Mouse (Mus musculus): Measurements from ENCODE around the gene Rpap3. TPM values are rescaled to one million over a fixed set of nuclear protein-coding genes. Genes with fewer than 3 reads are reported as not detected.
A peak's percentile ranks its signal among the peaks of the same experiment; 100 is the strongest.

Rpap3 gene
- total RNA-seq, 2 experiments from 2014 or later: 25.6 to 26.9 TPM

DNA sequence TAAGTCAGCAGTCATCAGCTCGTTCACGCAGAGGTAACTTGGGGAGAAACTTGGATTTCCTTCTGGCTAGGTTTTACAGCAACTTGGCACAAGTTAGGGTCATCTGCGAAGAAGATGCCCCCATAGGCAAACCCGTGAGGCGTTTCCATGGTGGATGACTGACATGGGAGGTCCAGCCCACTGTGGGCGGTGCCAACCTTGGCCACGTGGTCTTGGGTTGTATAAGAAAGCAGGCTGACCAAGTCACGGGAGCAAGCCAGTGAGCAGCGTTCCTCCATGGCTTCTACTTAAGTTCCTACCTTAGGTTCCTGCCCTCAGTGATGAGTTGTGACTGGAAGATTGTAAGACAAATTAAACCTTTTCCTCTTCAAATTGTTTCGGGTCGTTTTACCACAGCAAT, 26.4 kb upstream of the Rpap3 start:
- no peak for DNase-seq (ENCODE audit: low spot score in 2 of 2)

GRCm38 (mm10) chr15:97731111-97731510, 25.5 kb upstream of the Rpap3 start, which contains the start of gene Endou:
Endou (minus strand) TSS chr15:97731339.
- no peak for DNase-seq (ENCODE audit: low spot score in 2 of 2)

- DNase-seq (ENCODE audit: low spot score in 2 of 2): no peak
These were observed 24.7 kb upstream of the Rpap3 start for GRCm38 (mm10) chr15:97730365-97730764.

GRCm38 (mm10) chr15:97728804-97729203, 23.2 kb upstream of the Rpap3 start:
- DNase-seq (ENCODE audit: low spot score in 2 of 2): no peak

DNA sequence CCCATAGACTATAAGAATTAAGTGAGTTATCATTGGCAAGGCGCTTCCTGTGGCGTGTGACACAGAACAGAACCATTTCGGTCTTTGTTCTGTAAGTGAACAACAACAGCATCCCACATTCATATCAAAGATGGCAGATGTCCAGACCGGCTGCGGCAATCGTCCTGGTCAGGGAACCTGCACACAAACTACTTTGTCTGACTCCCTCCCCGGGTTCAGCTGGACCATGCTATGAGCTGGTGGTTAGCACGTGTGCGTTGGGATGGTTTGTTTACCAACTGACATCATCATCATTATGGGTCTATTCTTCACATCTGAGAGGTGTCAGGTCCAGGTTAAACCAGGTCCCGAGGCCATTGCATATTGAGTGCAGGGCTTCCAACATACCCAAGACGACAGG, 22.8 kb upstream of the Rpap3 start:
- DNase-seq (ENCODE audit: low spot score in 2 of 2): no peak

- no peak for DNase-seq (ENCODE audit: low spot score in 2 of 2)
These were observed 21.9 kb upstream of the Rpap3 start for GRCm38 (mm10) chr15:97727520-97727919.

GRCm38 (mm10) chr15:97727048-97727447, 21.4 kb upstream of the Rpap3 start:
- no peak for DNase-seq (ENCODE audit: low spot score in 2 of 2)

DNA sequence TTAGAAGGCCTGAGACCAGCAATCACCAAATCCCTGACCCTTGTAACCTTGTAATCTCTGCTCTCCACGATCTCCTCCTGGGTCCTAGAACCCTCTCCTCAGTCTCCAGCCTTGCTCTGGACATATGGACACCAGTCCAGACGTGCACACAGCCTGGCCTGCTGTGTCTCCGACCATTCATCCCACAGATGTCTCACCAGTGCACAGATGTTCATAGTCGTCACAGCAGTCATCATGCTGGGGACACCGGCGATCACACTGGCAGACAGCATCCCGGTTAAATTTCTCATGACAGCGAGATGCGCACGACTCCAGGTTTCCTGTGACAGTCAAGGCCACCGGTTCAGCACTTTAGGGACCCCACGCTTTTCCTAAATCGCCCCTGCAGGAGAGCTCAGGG, 20.7 kb upstream of the Rpap3 start:
- no peak for DNase-seq (ENCODE audit: low spot score in 2 of 2)

- DNase-seq (ENCODE audit: low spot score in 2 of 2): no peak
These were observed 19.7 kb upstream of the Rpap3 start for GRCm38 (mm10) chr15:97725198-97725785.

DNA sequence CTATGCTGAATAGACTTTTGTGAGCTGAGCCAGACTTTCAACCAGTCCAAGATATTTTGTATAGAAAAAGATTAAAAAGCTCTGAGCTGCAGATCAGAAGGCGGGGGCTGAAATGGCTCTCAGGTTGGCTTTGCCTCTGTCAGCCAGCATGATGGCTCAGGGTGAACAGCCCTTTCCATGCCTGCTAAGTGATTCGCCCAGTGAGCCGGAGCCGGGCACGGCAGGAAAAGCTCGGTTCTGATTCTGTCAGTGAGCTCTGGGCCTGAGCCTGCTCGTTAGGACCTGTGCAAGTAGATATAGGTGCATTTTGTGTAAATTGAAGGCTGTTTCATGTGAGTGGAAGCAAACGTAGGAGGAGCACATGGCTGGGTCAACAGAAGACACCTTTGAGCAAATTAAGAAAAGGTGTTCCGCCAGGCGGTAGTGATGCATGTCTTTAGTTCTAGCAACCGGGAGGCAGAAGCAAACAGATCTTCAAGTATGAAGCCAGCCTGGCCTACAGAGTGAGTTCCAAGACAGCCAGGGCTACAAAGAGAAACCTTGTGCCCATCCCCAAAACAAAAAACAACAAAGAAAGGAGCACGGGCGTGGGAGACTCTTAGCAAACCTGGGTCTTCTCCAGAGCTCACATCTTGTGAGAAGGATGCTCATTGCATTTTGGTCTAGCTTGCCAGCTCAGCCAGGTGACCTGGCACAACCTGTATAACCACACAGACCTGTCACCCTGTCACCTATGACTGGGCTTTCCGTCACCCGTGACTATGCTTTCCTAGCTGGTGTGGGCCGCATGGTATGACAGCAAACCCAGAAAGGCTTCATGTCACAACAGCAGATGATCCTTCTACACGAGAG, 18.9 kb upstream of the Rpap3 start:
- DNase-seq (ENCODE audit: low spot score in 2 of 2): no peak

DNA sequence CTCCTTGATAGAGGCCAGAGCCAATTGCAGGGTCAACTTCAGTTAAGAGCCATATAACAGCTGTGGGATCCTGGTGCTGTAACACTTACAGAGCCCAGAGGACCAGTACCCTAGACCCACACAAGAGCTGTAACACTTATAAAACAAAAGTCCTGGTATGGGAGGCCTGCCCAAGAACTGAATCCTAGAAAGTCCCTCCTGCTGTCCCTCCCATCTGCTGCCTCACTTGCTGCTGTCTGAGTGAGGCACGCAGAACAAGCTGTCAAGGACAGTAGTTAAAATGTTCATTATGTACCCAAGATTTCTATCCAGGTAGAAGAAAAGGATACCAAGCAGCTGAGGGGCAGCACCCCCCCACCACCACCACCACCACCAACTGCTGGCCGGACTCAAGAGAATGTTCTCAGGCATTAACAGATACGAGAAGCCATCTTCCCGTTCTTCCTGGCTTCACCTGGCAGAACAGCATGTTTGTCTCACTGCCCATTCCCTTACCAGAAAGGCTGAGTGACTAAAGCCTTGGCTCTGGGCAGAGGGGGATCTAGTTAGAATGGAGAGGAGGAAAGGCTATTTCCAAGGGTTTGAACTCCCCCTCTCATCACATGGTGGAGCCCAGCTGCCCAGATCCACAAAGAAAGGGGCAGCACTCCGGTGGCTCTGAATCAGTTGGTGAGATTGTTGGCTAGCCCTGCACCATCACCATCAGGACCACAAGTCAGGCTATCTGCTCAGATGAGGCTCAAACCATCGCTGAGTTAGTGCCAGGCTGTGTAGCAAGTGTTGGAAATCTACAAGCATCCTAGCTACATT, 18.1 kb upstream of the Rpap3 start:
- no peak for DNase-seq (ENCODE audit: low spot score in 2 of 2)

GRCm38 (mm10) chr15:97721008-97721701, 15.5 kb upstream of the Rpap3 start:
- DNase-seq (ENCODE audit: low spot score in 2 of 2): no peak

DNA sequence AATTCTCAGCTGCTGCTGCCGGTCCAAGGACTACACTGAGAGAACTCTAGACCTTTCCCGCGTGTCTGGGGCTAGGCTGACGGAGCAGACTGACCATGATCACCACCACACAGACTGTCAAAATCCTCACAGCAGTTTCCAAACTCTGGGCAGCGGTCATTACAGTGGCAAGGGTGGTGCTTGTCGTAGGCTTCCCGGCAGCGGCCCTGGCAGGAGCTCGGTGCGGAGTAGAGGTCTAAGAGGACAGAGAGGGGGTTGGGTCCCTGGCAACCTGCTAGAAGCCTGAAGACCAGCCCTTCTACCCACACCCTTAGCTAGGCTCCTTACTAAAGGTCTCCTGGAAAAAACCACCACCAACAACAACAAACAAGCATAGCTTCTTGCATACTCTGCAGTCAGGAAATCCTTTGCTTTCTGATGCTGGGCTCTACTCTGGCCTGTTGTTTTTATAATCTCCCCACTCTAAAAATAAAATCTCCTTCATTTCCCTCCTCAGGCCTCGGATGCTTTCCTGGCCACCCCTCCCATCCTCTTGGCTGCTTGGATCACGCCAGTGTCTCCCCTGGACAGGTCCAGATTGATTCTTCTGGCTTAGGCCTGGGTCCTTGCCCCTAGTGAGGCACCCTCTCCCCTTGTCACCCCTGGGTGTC, 14.5 kb upstream of the Rpap3 start:
- DNase-seq (ENCODE audit: low spot score in 2 of 2): no peak

- no peak for DNase-seq (ENCODE audit: low spot score in 2 of 2)
These were observed 13.9 kb upstream of the Rpap3 start for GRCm38 (mm10) chr15:97719494-97719893.

DNA sequence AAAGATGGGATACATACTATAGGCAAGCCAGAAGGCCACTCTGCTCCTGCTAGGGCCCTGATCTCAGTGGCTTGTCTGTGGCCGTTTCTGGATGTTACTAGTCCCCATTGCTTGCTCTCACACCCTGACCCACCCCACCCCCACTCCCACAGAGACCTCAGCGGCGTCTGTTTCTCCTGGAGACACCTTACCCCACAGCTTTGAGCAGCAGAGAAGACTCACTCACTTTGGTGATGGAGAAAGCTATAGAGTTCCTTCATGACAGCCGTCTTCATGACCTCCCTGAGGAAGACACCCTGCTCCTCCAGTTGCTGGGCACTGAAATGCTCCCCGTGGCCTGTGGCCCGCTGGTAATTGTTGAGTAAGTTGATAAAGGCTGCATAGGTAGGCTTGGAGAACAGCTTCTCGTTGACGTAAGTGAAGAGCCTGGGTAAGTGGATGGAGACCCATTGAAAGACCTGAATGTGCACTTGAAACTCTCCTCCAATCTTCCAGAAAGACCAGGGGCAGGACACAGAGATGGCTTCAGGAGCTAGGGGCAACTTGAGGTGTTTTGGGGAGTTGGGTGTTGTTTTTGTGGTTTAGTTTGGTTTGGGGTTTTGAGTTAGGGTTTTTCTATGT, 13.0 kb upstream of the Rpap3 start:
- DNase-seq (ENCODE audit: low spot score in 2 of 2): no peak

- peak; percentile 38 to 43 for DNase-seq (ENCODE audit: low spot score in 2 of 2)
These were observed 12.4 kb upstream of the Rpap3 start for GRCm38 (mm10) chr15:97717861-97718534.

GRCm38 (mm10) chr15:97716782-97717181, 11.2 kb upstream of the Rpap3 start:
- no peak for DNase-seq (ENCODE audit: low spot score in 2 of 2)

DNA sequence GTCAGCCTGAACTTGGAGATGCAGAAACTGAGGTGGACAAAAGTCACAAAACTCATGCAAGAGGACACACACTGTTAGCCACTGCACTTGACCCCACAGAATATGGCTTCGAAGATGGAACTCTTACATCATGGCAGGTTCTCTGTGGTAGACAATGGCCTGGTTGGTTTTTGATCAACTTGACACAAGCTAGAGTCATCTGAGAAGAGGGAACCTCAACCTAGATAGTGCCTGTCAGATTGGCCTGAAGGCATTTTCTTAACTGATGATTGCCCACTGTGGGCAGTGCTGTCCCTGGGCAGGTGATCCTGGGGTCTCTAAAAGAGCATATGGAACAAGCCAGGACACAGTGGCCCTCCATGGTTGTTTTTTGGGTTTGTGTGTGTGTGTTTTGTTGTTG, 10.1 kb upstream of the Rpap3 start:
- DNase-seq (ENCODE audit: low spot score in 2 of 2): no peak

GRCm38 (mm10) chr15:97715083-97715482, 9.5 kb upstream of the Rpap3 start:
- no peak for DNase-seq (ENCODE audit: low spot score in 2 of 2)

- DNase-seq (ENCODE audit: low spot score in 2 of 2): no peak
These were observed 6.9 kb upstream of the Rpap3 start for GRCm38 (mm10) chr15:97712546-97712945.
